Mouse (Mus musculus): Measurements from ENCODE around the gene Unc93a2. TPM values are rescaled to one million over a fixed set of nuclear protein-coding genes. Genes with fewer than 3 reads are reported as not detected.
A peak's percentile ranks its signal among the peaks of the same experiment; 100 is the strongest.
"Not testable (repeated sequence)": the region's sequence is repeated elsewhere in the genome, so short reads cannot be mapped to it uniquely, and the experiment has no call there.

Gene Unc93a2
- polyA plus RNA-seq (2014; fragmentation: Nextera tagmentation; extraction: Ambion mirVana), result not detected in 2 replicates

DNA sequence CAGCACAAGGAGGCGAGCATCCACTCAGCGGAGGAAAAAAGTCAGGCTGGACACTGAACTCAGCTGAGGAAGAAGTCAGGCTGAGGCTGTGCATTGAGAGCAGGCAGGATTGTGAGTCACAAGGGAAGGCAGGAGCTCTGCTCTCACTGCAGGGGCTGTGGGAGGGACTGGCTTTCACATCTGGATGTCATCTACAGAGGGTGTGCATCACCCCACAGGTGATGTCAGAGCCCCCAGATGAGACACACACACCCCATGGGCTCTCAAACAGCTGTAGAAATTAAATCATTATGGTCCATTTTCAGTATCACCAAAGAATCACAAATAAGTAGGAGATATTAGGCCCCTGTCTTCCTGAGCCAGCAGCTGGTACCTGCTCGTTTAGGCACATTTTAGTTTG is at the start of gene Unc93a2:
TSS of gene Unc93a2 (minus strand) at position 101 of the 400 bp plus-strand sequence.
- H3K4me3 ChIP-seq (ENCODE audit: low read depth, low read length); H3K4me1 ChIP-seq (replicated peaks; ENCODE audit: control insufficient read depth, insufficient read depth, low read length); H3K4me2 ChIP-seq (ENCODE audit: low read depth, low read length, severe bottlenecking); H3K36me3 ChIP-seq (ENCODE audit: control insufficient read depth, insufficient read depth, low read length); H3K27me3 ChIP-seq (ENCODE audit: control insufficient read depth, insufficient read depth, low read length); H3K9ac ChIP-seq (ENCODE audit: low read length); DNase-seq (ENCODE audit: low spot score); ATAC-seq (replicated peaks; ENCODE audit: low FRiP score); H3K9me3 ChIP-seq (ENCODE audit: control insufficient read depth, low read length); H3K27ac ChIP-seq (ENCODE audit: low read depth, low read length): not testable (repeated sequence)
- 77% methylated on average over 3 of the region's 3 CpGs for WGBS

DNA sequence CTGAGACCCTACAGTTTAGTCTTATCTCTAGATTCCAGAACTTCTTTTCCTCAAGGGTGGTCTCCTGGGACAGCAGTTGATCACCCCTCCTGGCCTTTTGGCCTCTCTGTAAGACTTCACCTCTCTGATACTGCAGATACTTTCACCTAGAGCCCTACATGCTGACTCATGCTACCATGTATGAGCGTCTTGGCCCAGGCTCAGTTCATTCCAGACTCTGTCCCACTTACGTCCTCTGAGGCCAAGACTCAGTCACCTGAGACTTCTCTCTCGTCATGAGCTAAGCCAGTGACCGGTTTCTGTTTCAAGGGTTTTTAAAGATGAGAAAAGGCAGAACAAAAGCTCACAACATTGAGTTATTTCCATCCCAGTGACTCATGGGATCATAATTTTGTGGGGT is 48.9 kb upstream of the Unc93a2 start:
- DNase-seq (ENCODE audit: low spot score); H3K9ac ChIP-seq (ENCODE audit: low read length); H3K4me3 ChIP-seq (ENCODE audit: low read depth, low read length); ATAC-seq (replicated peaks; ENCODE audit: low FRiP score); H3K9me3 ChIP-seq (ENCODE audit: control insufficient read depth, low read length); H3K4me1 ChIP-seq (replicated peaks; ENCODE audit: control insufficient read depth, insufficient read depth, low read length); H3K27me3 ChIP-seq (ENCODE audit: control insufficient read depth, insufficient read depth, low read length); H3K27ac ChIP-seq (ENCODE audit: low read depth, low read length); H3K36me3 ChIP-seq (ENCODE audit: control insufficient read depth, insufficient read depth, low read length); H3K4me2 ChIP-seq (ENCODE audit: low read depth, low read length, severe bottlenecking): not testable (repeated sequence)
- WGBS, result 84% methylated on average over 4 of the region's 4 CpGs

DNA sequence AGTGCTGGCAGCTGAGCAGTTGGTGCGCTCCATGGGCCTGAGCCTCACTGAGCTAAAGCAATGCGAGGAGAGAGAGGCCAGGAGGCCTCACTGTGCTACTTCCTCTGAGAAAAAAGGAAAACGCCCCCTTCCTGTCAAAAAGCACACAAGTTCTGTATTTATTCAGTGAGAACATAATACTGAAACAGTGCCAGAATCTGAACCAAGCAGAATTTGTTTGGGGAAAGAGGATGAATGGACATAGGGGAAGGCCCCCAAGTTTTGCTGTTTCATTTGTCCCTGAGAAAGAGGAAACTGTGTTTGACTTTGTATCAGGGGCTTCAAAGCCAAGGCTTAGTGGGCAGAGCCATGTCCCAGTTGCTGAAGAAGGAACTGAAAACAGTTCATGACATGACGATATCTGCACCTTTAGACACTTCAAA is 45.0 kb upstream of the Unc93a2 start:
- not testable (repeated sequence) for DNase-seq (ENCODE audit: low spot score); H3K36me3 ChIP-seq (ENCODE audit: control insufficient read depth, insufficient read depth, low read length); H3K27me3 ChIP-seq (ENCODE audit: control insufficient read depth, insufficient read depth, low read length); H3K27ac ChIP-seq (ENCODE audit: low read depth, low read length); H3K4me1 ChIP-seq (replicated peaks; ENCODE audit: control insufficient read depth, insufficient read depth, low read length); ATAC-seq (replicated peaks; ENCODE audit: low FRiP score); H3K4me3 ChIP-seq (ENCODE audit: low read depth, low read length); H3K9ac ChIP-seq (ENCODE audit: low read length); H3K4me2 ChIP-seq (ENCODE audit: low read depth, low read length, severe bottlenecking); H3K9me3 ChIP-seq (ENCODE audit: control insufficient read depth, low read length)
- WGBS, result 88% methylated on average over 4 of the region's 4 CpGs

DNA sequence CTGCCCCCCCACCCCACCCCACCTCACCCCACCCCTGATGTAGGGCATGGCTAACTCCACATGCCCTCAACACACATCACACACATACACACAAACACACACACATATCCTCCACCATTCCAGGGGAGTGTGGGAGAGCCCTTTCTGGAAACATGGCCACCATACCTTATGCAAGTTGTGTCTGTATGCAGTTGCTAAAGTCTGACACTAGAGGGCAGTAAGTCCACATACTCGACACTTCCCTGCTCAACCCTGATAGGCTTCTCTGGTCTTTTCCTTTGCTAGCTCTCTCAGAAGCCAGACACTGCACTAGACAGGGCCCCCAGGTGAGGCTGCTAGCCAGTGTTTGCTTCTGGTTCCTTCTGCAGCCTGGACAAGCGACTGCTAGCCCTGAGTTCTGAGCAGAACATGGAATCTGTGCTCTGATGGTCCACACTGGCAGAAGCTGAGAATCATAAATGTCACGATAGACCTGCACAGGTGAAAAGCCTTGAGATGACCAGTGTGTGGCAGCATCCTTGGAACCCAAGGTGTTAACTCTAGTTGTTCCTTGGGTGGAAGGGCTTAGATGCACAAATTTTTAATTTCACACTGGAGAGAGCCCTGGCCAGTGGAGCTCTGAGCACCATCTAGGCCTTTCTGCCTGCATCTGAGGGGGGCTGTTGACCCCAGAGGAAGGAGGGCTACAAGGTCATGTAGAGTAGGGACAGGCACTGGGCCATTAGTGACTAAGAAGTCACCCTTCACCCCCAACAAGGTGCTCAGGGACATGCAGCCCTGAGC is 35.1 kb upstream of the Unc93a2 start:
- not testable (repeated sequence) for DNase-seq (ENCODE audit: low spot score); H3K9me3 ChIP-seq (ENCODE audit: control insufficient read depth, low read length); H3K4me2 ChIP-seq (ENCODE audit: low read depth, low read length, severe bottlenecking); H3K27me3 ChIP-seq (ENCODE audit: control insufficient read depth, insufficient read depth, low read length); H3K36me3 ChIP-seq (ENCODE audit: control insufficient read depth, insufficient read depth, low read length); H3K27ac ChIP-seq (ENCODE audit: low read depth, low read length); H3K4me3 ChIP-seq (ENCODE audit: low read depth, low read length); H3K9ac ChIP-seq (ENCODE audit: low read length); H3K4me1 ChIP-seq (replicated peaks; ENCODE audit: control insufficient read depth, insufficient read depth, low read length)
- WGBS, result 9% methylated on average over 2 of the region's 3 CpGs
- ATAC-seq (replicated peaks; ENCODE audit: low FRiP score), result peak; percentile 75

DNA sequence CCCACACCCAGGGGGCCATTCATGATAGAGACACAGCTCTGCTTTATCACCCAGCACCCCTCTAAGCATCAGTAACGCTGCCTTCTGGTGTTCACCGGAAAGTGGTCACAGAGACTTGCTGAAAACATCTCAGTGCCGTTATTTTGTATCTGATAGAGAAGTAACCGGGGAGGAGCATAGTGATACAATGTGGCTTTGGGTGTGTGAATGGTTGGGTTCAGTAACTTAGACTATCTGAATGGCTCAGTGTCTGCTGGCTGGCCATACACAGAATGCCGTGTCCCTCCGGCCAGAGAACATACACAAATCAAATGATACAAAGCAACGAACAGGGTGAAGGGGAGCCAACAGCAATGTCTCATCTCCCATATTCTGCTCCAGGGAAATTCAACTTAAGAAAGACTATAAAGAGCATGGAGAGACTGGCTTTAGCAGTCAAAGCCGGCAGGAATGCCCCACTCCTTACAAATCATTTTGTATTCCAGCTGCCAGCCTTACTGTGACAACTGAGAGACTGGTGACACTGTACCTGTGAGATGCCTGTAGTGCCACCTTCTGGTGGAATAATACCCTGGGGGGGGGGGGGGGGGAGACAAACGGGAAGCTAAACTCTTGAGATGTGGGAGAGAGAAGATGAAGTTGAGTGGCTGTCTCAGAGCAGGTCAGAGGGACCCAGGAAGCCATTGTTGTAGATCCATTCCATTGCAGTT is 29.5 kb upstream of the Unc93a2 start:
- not testable (repeated sequence) for ATAC-seq (replicated peaks; ENCODE audit: low FRiP score); H3K36me3 ChIP-seq (ENCODE audit: control insufficient read depth, insufficient read depth, low read length); H3K9ac ChIP-seq (ENCODE audit: low read length); H3K27me3 ChIP-seq (ENCODE audit: control insufficient read depth, insufficient read depth, low read length); H3K27ac ChIP-seq (ENCODE audit: low read depth, low read length); H3K4me1 ChIP-seq (replicated peaks; ENCODE audit: control insufficient read depth, insufficient read depth, low read length); DNase-seq (ENCODE audit: low spot score); H3K4me2 ChIP-seq (ENCODE audit: low read depth, low read length, severe bottlenecking); H3K9me3 ChIP-seq (ENCODE audit: control insufficient read depth, low read length); H3K4me3 ChIP-seq (ENCODE audit: low read depth, low read length)
- WGBS, result 95% methylated on average over 7 of the region's 9 CpGs

GRCm38 (mm10) chr17:7413336-7413735 is 28.1 kb upstream of the Unc93a2 start:
- not testable (repeated sequence) for H3K4me1 ChIP-seq (replicated peaks; ENCODE audit: control insufficient read depth, insufficient read depth, low read length); H3K36me3 ChIP-seq (ENCODE audit: control insufficient read depth, insufficient read depth, low read length); H3K4me3 ChIP-seq (ENCODE audit: low read depth, low read length); H3K9me3 ChIP-seq (ENCODE audit: control insufficient read depth, low read length); DNase-seq (ENCODE audit: low spot score); H3K27me3 ChIP-seq (ENCODE audit: control insufficient read depth, insufficient read depth, low read length); H3K27ac ChIP-seq (ENCODE audit: low read depth, low read length); H3K9ac ChIP-seq (ENCODE audit: low read length); ATAC-seq (replicated peaks; ENCODE audit: low FRiP score); H3K4me2 ChIP-seq (ENCODE audit: low read depth, low read length, severe bottlenecking)
- WGBS, result 77% methylated on average over 8 of the region's 8 CpGs

DNA sequence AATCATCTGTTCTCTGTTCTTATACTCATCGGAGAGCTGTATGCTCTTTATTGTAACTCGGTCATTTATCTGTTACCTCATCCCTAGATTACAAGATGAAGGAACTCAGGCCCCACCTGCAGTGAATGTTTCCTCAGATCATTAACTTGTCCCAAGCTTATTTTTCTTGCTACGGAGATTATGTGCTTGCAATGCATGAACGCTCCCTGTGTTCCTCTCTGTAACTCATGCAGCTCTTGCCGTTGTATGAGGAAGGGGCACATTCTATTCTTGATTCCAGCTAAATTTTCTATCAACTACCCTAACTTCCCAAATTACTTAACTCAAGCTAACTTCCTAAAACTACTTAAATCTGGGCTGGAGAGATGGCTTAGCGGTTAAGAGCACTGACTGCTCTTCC is 14.5 kb upstream of the Unc93a2 start:
- ATAC-seq (replicated peaks; ENCODE audit: low FRiP score); H3K27ac ChIP-seq (ENCODE audit: low read depth, low read length); H3K27me3 ChIP-seq (ENCODE audit: control insufficient read depth, insufficient read depth, low read length); H3K4me1 ChIP-seq (replicated peaks; ENCODE audit: control insufficient read depth, insufficient read depth, low read length); H3K4me2 ChIP-seq (ENCODE audit: low read depth, low read length, severe bottlenecking); H3K36me3 ChIP-seq (ENCODE audit: control insufficient read depth, insufficient read depth, low read length); H3K4me3 ChIP-seq (ENCODE audit: low read depth, low read length); H3K9me3 ChIP-seq (ENCODE audit: control insufficient read depth, low read length); H3K9ac ChIP-seq (ENCODE audit: low read length); DNase-seq (ENCODE audit: low spot score): not testable (repeated sequence)
- 91% methylated on average over 6 of the region's 6 CpGs for WGBS

GRCm38 (mm10) chr17:7398198-7398847 is 13.1 kb upstream of the Unc93a2 start:
- H3K36me3 ChIP-seq (ENCODE audit: control insufficient read depth, insufficient read depth, low read length); H3K27ac ChIP-seq (ENCODE audit: low read depth, low read length); H3K27me3 ChIP-seq (ENCODE audit: control insufficient read depth, insufficient read depth, low read length); H3K4me2 ChIP-seq (ENCODE audit: low read depth, low read length, severe bottlenecking); ATAC-seq (replicated peaks; ENCODE audit: low FRiP score); H3K9me3 ChIP-seq (ENCODE audit: control insufficient read depth, low read length); H3K9ac ChIP-seq (ENCODE audit: low read length); DNase-seq (ENCODE audit: low spot score); H3K4me1 ChIP-seq (replicated peaks; ENCODE audit: control insufficient read depth, insufficient read depth, low read length); H3K4me3 ChIP-seq (ENCODE audit: low read depth, low read length): not testable (repeated sequence)
- 88% methylated on average over 6 of the region's 6 CpGs for WGBS

Measured in forebrain, embryonic 11.5 days (tissue).